Mouse (Mus musculus) layer of hippocampus, adult 11-12 months (tissue): Measurements from ENCODE around the gene Nnat.
A peak's percentile ranks its signal among the peaks of the same experiment; 100 is the strongest.
"Not testable (repeated sequence)": the region's sequence is repeated elsewhere in the genome, so short reads cannot be mapped to it uniquely, and the experiment has no call there.

Source experiments
- DNase-seq: peaks from one replicate; pipeline ENCODE4 v3.0.0; 2022; ENCODE audit warnings: low spot score

Nnat gene

GRCm38 (mm10) chr2:157552158-157552886, 7.6 kb upstream of the Nnat start:
- no peak for DNase-seq

GRCm38 (mm10) chr2:157556074-157556698, 3.7 kb upstream of the Nnat start:
- no peak for DNase-seq

- DNase-seq = no peak
These were observed 1.8 kb upstream of the Nnat start for GRCm38 (mm10) chr2:157558051-157558450.

- no peak for DNase-seq
These were observed 1.4 kb upstream of the Nnat start for GRCm38 (mm10) chr2:157558520-157558919.

- DNase-seq = no peak
These were observed 438 bp upstream of the Nnat start for GRCm38 (mm10) chr2:157559440-157559839.

GRCm38 (mm10) chr2:157560302-157560701, 424 bp downstream of the Nnat start:
- DNase-seq = no peak

GRCm38 (mm10) chr2:157561165-157561836, 1.4 kb downstream of the Nnat start:
- peak; percentile 74 for DNase-seq

GRCm38 (mm10) chr2:157563031-157563430, 3.2 kb downstream of the Nnat start:
- no peak for DNase-seq

GRCm38 (mm10) chr2:157564723-157565122, 4.8 kb downstream of the Nnat start:
- no peak for DNase-seq

- no peak for DNase-seq
These were observed 5.6 kb downstream of the Nnat start for GRCm38 (mm10) chr2:157565446-157565845.

GRCm38 (mm10) chr2:157565898-157566259, 6.0 kb downstream of the Nnat start:
- no peak for DNase-seq

GRCm38 (mm10) chr2:157566260-157566952, 6.5 kb downstream of the Nnat start:
- peak; percentile 87 for DNase-seq

- no peak for DNase-seq
These were observed 7.5 kb downstream of the Nnat start for GRCm38 (mm10) chr2:157567235-157567961.

GRCm38 (mm10) chr2:157568881-157569280, 9.0 kb downstream of the Nnat start:
- DNase-seq = no peak

- no peak for DNase-seq
These were observed 10.1 kb downstream of the Nnat start for GRCm38 (mm10) chr2:157569796-157570485.

- peak; percentile 67 for DNase-seq
These were observed 11.4 kb downstream of the Nnat start, which contains the start of gene Blcap for GRCm38 (mm10) chr2:157571224-157571832. Blcap (minus strand) TSS chr2:157571274.

GRCm38 (mm10) chr2:157572786-157573185, 12.9 kb downstream of the Nnat start:
- no peak for DNase-seq

GRCm38 (mm10) chr2:157585351-157585750, 25.5 kb downstream of the Nnat start:
- DNase-seq = not testable (repeated sequence)

GRCm38 (mm10) chr2:157596876-157597566, 37.1 kb downstream of the Nnat start:
- no peak for DNase-seq

GRCm38 (mm10) chr2:157601435-157601839, 41.6 kb downstream of the Nnat start:
- DNase-seq = no peak
